Mouse (Mus musculus) liver, adult (tissue): Measurements from ENCODE around the gene Klf16.

ENCODE experiments used
- GATA4 ChIP-seq: IDR thresholded peaks from 2 replicates; pipeline ENCODE4 v1.6.1; 2014; ENCODE audit warnings: mild to moderate bottlenecking, low read length; ENCODE audit not compliant: insufficient replicate concordance

Klf16 gene

GRCm38 (mm10) chr10:80577195-80578130 lies at the start of gene Klf16:
Gene Klf16, minus strand, starts transcription at chr10:80577321.
- TF ChIP-seq GATA4, result 0 out of 2 replicates have a peak, but pooled peaks have one; percentile 3

GRCm38 (mm10) chr10:80625764-80626163 lies 48.6 kb upstream of the Klf16 start:
- TF ChIP-seq GATA4, result no peak

GRCm38 (mm10) chr10:80623457-80624191 lies 46.5 kb upstream of the Klf16 start:
- TF ChIP-seq GATA4, result no peak

- TF ChIP-seq GATA4, result no peak
Measured at GRCm38 (mm10) chr10:80622661-80623456, 45.7 kb upstream of the Klf16 start, which contains the start of gene Csnk1g2. Gene Csnk1g2, plus strand, starts transcription at chr10:80622838.

- TF ChIP-seq GATA4, result peak; percentile 44; the same call in 1 of the 2 replicates
Measured at GRCm38 (mm10) chr10:80621940-80622660, 45.0 kb upstream of the Klf16 start.

GRCm38 (mm10) chr10:80621690-80621939 lies 44.5 kb upstream of the Klf16 start:
- no peak for TF ChIP-seq GATA4

GRCm38 (mm10) chr10:80620796-80621689 lies 43.9 kb upstream of the Klf16 start:
- no peak for TF ChIP-seq GATA4

GRCm38 (mm10) chr10:80620365-80620764 lies 43.2 kb upstream of the Klf16 start:
- TF ChIP-seq GATA4, result no peak

GRCm38 (mm10) chr10:80619465-80620244 lies 42.5 kb upstream of the Klf16 start:
- TF ChIP-seq GATA4, result no peak

GRCm38 (mm10) chr10:80618181-80618580 lies 41.1 kb upstream of the Klf16 start:
- peak; percentile 59; the same call in 1 of the 2 replicates for TF ChIP-seq GATA4

GRCm38 (mm10) chr10:80614351-80614750 lies 37.2 kb upstream of the Klf16 start:
- no peak for TF ChIP-seq GATA4

- no peak for TF ChIP-seq GATA4
Measured at GRCm38 (mm10) chr10:80613821-80614220, 36.7 kb upstream of the Klf16 start.

GRCm38 (mm10) chr10:80611905-80612304 lies 34.8 kb upstream of the Klf16 start:
- TF ChIP-seq GATA4, result no peak
